Mouse (Mus musculus) left cerebral cortex, postnatal 10 days (tissue): ENCODE measurements at regions not wholly inside any gene's neighbourhood (a gene's known extent, or its start where the extent isn't known, plus 50 kb on each side); places are given as distances from the start of the nearest gene placed in this dataset.

Experiments used
- DNase-seq, 2 experiments: peaks; one replicate each; pipeline ENCODE4 v3.0.0; 2021 to 2022; ENCODE audit warnings: low spot score in 2 of 2, mixed read lengths in 1 of 2; ENCODE audit errors: extremely low spot score in 1 of 2
- intact Hi-C: fragments of 180-260 bp; cut with DNase I; formaldehyde crosslinking; loops from one replicate; pipeline ENCODE4 v1.15.1; 2025

DNA sequence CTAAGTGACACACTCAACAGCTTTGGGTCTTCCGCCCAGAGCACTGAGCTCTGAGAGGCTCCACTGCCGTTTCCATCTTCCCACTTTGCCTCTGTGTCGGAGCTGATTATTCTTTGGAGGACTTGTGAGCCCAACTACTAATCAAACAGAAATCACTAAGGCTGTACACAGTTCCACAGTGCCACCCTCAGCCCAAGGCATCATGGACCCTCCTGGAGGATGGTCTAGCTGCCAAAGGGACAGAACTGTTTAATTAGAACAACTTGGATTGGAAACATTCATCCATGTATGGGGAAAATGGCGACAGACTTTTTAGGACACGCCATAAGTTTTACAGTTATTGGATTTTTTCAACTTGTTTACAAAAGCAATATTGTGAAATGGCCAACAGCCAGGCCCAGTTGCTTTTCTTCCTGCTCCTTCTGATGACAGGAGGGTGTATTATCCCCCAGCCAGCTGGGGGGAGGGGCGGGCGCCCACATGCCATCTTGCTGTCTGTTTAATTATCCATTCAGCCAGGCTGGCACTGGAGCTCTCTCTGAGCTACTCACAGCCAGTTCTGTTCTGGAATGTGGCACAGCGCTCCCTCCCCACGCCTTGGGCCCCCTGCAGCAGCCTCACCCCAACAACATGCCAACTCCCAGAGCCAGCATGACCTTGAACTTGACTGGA, 98.4 kb upstream of the Smad3 start:
- intact Hi-C loops: no loop called here
- peak; percentile 79 to 84 for DNase-seq

DNA sequence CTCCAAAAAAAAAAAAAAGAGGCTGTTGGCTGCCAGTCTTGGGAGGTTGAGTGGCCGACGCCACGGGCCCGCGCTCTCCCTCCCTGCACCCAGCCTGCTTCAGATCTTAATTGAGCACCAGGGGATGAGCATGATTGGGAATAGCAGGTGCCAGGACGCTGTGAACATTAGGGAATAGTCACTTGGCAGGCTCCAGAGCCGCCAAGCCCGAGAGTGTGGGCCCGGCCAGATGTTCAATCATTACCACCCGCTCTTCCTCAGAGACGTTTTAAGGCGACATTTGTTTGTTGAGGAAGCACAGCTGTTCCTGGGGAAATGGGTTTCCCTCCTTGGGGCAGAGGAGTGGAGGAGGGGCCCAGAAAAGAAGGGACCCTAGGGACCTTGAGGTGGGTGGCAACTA, 94.0 kb upstream of the Smad3 start:
- intact Hi-C loops: no loop called here
- no peak for DNase-seq

DNA sequence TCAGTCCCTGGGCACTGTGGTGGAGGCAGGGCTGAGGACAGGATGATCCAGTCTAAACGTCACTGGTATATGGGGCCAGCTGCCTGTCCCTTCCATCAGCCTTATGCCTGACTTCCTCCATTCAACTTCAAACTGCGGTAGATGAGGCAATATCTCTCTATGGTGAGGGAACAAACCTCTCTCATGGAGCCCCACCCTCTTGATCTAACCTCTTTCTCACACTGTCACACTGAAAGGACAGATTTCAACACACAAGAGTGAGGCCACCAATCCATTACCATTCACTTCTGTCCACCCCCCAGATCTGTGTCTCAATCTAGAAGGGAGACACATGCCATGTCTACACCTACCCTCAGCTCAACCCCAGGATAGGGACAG, 92.5 kb upstream of the Smad3 start:
- no peak for DNase-seq
- intact Hi-C loops: no loop called here

DNA sequence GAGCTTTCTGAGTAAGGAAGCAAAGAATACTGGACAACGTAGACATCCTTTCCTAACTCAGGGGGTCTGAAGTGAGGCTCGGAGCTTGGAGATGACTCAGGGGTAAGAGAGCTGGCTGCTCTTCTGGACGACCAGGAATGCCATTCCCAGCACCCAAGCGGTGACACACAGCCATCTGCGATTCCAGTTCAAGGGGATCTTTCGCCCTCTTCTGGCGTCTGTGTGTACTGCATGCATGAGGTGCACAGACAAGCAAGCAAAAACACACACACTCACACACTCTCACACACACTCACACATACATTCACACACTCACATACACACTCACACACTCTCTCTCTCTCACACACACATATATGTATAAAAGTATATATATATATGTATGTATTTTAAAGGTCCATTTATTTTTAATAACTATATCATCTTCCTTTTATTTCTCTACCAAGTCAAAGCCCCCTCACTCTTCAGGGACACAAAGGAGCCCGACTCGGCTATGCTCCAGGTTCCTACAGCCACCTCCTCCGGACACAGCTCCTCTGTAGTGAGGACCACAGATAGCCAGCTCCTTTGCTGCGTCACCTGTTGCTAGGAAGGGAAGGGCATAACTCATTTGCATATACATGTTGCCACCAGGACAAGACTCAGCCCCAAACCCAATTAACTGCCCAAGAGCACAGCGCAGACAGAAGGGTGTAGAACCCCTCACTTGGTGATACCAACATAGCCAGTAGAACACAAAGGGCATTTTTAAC, 91.9 kb upstream of the Smad3 start:
- intact Hi-C loops: loop anchor here (10.0 kb wide), 1 partner anchor 345 kb away; no protein-coding TSS in a partner anchor

DNA sequence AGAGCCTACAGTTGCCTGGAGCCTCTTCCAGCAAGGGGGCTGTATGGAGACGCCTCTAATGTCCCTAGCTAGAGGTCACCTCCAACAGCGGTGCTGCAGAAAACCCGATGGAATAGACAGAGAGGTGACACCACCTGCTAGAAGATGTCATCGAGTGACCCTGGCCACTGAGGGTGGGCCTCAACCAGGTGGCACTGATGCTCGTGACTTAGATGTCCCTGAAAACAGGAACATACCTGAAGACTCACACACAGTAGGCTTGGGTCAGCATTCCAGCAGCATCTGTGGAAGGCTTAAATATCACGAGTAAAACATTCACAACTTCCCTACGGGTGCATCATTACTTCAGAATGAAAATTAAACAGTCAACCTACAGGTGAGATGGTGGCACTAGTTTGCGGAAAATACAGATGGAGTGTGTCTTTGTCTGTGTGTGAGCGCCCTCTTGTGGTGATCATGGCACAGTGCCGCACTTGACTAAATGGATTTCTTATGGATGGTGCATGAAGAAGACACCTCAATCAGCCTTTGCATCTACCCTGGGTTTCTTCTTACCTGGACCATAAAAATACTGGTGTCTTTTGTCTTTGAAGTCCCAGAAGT, 86.2 kb upstream of the Smad3 start:
- DNase-seq: peak; percentile 60 to 68
- intact Hi-C loops: loop anchor here (5.0 to 10.0 kb wide), 2 partner anchors 339 to 707 kb away; no protein-coding TSS in a partner anchor

More for the DNA sequence above, 91.9 kb upstream of the Smad3 start:
- no peak for DNase-seq

DNA sequence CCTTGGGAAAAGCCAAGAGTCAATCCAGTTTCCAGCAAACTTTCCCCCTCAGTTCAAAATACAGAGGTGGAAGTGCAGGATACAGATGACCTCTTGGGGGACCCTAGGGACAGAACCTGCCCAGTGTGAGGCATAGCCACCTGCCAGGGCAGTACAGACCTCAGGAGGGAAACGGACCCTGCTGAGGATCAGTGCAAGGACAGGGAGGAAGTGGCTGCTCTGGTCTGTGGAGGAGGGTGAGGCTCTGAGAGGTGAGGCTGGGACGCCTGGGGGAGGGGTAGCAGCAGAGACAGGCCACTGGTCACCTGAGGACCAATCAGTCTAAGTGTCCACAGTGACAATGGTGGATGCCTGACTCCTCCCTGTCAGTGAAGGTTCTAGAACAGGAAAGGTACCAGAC, 85.6 kb upstream of the Smad3 start:
- intact Hi-C loops: loop anchor here (5.0 to 10.0 kb wide), 2 partner anchors 339 to 706 kb away; no protein-coding TSS in a partner anchor
- no peak for DNase-seq

DNA sequence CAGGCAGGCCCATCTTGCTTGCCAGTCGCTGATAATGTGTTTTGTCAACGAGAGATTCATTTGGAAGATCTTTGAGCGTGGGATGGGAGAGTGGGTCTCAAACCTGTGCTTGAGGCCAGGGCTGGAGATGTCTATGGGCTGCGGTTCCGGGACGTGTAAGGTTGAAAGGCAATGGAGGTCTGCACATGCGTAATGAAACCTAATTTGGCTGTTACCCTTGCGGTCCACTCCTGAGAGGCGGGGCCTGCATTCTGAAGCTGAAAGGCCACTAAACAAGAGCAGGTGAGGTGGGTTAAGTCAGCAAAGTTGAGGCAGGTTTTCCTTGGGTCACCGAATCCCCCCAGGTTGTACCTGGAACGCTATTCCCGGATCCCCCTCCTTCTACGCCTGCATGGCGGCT, 83.3 kb upstream of the Smad3 start:
- intact Hi-C loops: loop anchor here (5.0 to 10.0 kb wide), 2 partner anchors 336 to 704 kb away; no protein-coding TSS in a partner anchor
- no peak for DNase-seq

DNA sequence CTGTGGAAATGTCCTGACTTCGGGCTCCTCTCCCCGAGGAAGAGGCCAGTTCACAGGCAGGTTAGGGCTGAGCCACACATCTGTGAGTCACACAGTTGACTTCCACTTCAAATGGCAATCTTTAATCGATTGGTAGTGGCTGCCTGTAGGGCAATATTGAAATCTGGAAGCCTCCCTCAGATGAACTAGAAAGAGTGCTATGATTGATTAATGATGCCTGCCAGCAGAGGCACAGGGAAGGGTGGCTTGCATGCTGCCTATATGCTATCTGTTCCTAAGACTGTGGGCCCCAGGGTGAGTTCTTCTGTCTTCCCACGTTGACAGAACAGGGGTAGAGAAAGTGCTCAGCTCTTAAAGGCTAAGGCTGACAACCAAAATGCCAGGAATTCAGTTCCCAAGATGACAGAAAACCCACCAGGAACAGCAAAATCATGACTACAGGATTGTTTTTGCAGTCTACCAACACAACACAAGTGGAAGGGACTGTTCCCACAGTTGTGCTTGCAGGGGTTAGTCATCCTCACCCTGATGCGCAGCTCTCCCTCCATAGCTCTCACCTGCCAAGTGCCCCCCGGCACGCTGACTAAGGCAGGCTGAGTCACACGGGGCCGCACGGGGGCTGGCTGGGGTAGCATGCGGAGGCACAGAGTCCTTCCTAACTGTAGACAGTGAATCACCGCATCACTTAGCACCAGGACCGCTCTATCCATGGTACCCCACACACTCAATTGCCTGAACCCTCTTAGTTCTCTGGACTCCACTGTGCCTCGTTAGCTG, 81.4 kb upstream of the Smad3 start:
- no peak for DNase-seq
- intact Hi-C loops: loop anchor here (5.0 kb wide), 2 partner anchors 82 to 187 kb away; partner anchors contain the start of gene Smad3

DNA sequence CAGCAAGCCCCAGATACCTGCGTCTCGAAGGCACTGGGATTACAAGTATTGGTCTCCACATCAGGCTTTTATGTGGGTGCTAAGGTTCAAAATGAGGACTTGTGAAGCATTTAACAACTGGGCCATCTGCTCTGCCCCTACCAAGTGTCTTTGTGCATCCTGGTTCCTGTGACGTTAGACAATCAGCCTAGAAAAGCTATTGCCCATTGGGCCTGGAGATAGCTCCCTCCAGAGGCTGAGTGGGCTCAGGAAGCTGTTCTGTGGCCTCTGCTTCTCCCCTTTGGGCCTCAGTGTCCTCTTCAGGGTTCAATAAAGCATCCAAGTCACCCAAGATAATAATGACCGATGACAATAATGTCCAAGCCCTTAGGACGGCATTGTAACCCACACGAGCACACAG, 79.8 kb upstream of the Smad3 start:
- no peak for DNase-seq
- intact Hi-C loops: loop anchor here (5.0 kb wide), 2 partner anchors 80 to 185 kb away; partner anchors contain the start of gene Smad3

DNA sequence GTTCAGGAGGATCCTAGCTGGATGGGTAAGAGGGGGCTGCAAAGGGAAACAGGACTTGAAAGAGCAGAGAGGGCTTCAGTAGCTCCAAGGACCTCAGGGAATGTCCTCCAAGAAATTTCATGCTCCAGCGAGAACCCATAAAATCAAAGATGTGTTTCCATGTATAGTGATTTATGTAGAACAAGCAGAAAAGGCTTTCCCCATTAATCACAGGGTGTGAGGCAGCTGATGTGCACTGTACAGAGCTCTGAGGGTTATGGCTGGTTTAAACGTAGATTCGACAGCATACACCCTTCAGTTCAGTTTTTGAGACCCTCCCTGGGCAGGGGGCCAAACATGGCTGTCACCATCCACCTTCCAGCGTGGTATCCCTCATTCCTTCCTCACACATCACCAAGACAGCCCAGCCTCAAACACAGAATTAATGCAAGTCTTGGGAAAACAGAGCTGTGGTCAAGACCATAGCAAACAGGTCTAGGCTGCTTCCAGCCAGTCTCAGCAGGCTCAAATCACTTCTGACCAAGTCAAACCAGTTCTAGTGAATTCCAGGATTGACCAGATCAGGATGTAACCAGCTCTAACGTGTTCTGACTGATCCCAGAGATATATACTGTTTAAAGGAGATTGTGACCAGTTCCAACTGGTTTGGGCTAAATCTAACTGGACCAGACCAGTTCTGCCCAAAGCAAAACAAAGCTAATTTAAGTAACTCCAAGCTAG, 78.9 kb upstream of the Smad3 start:
- DNase-seq: no peak
- intact Hi-C loops: loop anchor here (5.0 kb wide), 2 partner anchors 79 to 184 kb away; partner anchors contain the start of gene Smad3

DNA sequence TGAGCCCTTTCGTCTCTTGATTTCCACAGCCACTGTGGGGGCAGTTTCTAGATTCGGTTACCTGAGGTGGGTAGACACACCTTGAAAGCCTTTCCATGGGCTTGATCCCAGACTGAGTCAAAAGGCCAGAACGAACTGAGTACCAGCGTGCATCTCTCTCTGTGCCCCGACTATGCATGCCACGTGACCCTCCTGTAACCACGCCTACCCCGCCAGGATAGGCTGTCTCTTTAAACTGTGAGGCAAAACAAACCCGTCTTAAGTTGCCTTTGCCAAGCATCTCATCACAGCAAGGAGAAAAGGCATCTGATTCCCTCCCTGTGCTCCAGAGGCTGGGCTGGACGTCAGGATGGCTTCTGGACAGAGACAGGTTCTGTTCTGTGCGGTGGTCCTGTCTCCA, 78.2 kb upstream of the Smad3 start:
- no peak for DNase-seq
- intact Hi-C loops: loop anchor here (5.0 kb wide), 2 partner anchors 79 to 184 kb away; partner anchors contain the start of gene Smad3

DNA sequence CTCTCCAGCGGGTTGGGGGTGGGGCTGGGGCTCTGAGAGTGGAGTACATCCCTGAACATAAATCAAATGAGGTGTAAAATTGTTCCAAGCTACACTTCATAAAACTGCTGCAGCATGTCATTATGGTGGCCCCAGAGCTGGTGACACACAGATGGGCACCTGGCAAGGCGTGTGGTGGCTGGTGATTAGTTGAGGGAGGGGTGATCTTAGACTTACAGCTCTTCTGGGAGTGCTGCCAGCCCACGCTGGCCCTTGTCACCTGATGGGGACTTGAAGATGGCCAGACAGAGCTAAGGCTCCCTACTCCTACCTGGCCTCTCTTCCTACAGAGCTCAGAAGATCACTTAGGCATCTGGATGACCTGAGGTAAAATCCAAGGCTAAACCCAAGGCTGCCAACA, 76.6 kb upstream of the Smad3 start:
- DNase-seq: no peak
- intact Hi-C loops: no loop called here

DNA sequence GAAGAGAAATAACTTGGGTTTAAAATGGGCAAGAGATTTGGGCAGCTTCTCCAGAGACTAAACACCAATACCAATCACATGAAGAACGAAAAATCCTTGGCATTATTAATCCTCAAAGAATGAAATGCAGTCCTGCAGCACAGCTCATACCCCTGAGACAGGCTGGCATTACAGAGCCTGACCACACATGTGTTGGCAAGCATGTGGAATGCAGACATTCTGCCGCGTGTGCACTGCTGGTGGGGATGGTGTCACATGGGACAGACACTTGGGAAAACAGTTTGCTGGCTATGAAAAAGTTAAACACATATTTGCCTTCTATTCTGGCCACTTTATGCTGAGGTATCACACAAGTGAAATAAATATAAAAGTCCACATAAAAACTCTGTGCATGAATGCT, 60.4 kb upstream of the Smad3 start:
- intact Hi-C loops: no loop called here
- no peak for DNase-seq

DNA sequence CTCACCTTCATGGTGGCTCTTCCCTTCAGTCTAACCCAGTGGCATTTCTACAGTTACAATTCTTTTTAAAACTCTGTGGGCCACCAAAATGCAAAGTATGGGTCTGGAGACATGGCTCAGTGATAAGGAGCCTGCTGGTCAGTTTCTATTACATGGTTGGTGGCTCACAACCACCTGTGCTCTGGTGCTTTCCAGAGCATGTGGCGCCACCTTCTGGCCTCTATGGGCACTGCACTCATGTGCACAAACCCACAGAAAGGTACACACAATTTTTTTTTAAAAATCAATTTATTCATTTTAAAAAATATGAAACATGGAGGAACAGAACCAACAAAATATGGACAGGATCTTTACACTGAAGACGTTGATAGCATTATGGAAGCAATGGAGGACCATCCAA, 58.7 kb upstream of the Smad3 start:
- intact Hi-C loops: no loop called here
- no peak for DNase-seq

DNA sequence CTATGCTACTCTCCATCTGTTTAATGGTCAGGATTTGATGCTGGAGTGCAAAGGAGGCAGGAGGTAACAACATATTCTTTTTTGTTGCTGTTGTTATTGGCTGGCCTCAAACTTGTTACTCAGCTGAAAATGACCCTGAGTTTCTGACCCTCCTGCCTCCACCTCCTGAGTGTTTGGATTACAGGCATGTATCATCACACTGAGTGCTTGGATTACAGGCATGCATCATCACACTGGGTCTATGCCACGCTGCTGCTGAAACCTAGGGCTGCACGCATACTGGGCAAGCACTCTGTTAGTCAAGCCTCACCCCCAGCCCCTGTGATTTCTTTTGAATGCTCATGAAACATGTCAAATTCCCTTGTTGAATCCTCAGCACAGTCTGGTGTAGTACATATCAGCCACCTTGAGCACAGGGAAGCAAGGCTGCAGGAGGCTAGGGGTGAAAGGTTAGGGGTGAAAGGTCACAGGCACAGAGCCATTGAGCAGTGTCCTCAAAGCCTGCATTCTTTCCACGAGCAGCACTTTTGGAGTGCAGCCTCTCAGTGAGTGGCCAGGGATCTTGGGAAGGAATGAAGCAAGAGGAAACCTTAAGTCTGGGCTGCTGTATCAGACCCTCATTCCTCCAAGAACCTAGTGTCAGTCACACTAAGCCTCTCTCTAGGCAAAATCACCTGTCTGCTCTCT, 52.2 kb upstream of the Smad3 start:
- intact Hi-C loops: no loop called here

More for the DNA sequence above, 52.2 kb upstream of the Smad3 start:
- DNase-seq: no peak
